In genomic region chr15:77160848-77161247, GRCm38 (mm10) we compare ENCODE assay signal across 15 mouse cellular contexts.
DNase-seq lines count a peak whose midpoint lies in the region; ATAC-seq and TF ChIP-seq lines count a peak whose summit lies in the region.
"Had no signal": no experiment of that assay in that cellular context is flagged by ENCODE, and none has a peak within 500 bp of the region (broad histone marks: within the 10 kb centered on the region; RNA-seq: fewer than 3 reads in every experiment).

No protein-coding gene starts in this region.

- TF ChIP-seq CTCF in liver, adult 2 months (IDR thresholded peaks at IDR 0.05; ENCODE audit: low read depth, low read length): no peak
- TF ChIP-seq CTCF in thymus, adult 2 months (IDR thresholded peaks at IDR 0.05; ENCODE audit: borderline replicate concordance, control insufficient read depth, extremely low read depth, insufficient read depth, low read length, poor library complexity): no peak

- no peaks in the 10 kb centered on the region for H3K36me3 ChIP-seq in heart, embryonic 11.5 days (ENCODE audit: control insufficient read depth, insufficient read depth, low read length)
- H3K36me3 ChIP-seq in liver, adult 2 months (ENCODE audit: control insufficient read depth, insufficient read depth, low read length): no peaks in the 10 kb centered on the region
- H3K36me3 ChIP-seq in thymus, adult 2 months (ENCODE audit: control insufficient read depth, insufficient read depth, low read length): no peaks in the 10 kb centered on the region
- H3K36me3 ChIP-seq in liver, embryonic 11.5 days (ENCODE audit: control insufficient read depth, insufficient read depth, low read length): no peaks in the 10 kb centered on the region
- H3K36me3 ChIP-seq: hindbrain, embryonic 13.5 days; midbrain, embryonic 15.5 days had no signal

- H3K4me3 ChIP-seq in heart, embryonic 11.5 days (ENCODE audit: low read depth, low read length): no peak overlapping the region
- H3K4me3 ChIP-seq in liver, adult 2 months (ENCODE audit: insufficient read depth, low read depth, low read length): no peak overlapping the region
- H3K4me3 ChIP-seq in thymus, adult 2 months (ENCODE audit: control insufficient read depth, insufficient read depth, low read length): no peak overlapping the region
- H3K4me3 ChIP-seq in liver, embryonic 11.5 days (ENCODE audit: low read depth, low read length): no peak overlapping the region
- H3K4me3 ChIP-seq: hindbrain, embryonic 13.5 days; midbrain, embryonic 15.5 days had no signal

- H3K4me2 ChIP-seq in heart, embryonic 11.5 days: no peak overlapping the region
- no peak overlapping the region for H3K4me2 ChIP-seq in liver, embryonic 11.5 days
- H3K4me2 ChIP-seq: hindbrain, embryonic 13.5 days; midbrain, embryonic 15.5 days had no signal

- no peak for DNase-seq in heart, adult 11 months
- DNase-seq in liver, adult 2 months (ENCODE audit: extremely low read depth, low read depth, low spot score): peak; percentile 84
- no peak for DNase-seq in liver
- DNase-seq in fat pad, adult 2 months (ENCODE audit: extremely low read depth, low read depth, low spot score): peak; percentile 64
- no peak for DNase-seq in thymus, adult 2 months
- DNase-seq in liver, embryonic 11.5 days (ENCODE audit: low spot score): no peak
- DNase-seq: adrenal gland, adult 2 months; B cell, adult 2 months; cerebellum, adult 8-10 months; forebrain, postnatal 0 days; lung, adult 18-20 months; thymus, postnatal 36 days had no signal

- ATAC-seq in heart, embryonic 11.5 days (replicated peaks; ENCODE audit: insufficient number of reproducible peaks, low FRiP score, low TSS enrichment): no peak
- no peak for ATAC-seq in liver, embryonic 11.5 days (replicated peaks; ENCODE audit: low FRiP score)
- ATAC-seq: forebrain, postnatal 0 days; midbrain, embryonic 15.5 days had no signal

- no peaks in the 10 kb centered on the region for H3K27me3 ChIP-seq in heart, embryonic 11.5 days (ENCODE audit: control insufficient read depth, insufficient read depth, low read length)
- H3K27me3 ChIP-seq in liver, adult 2 months (ENCODE audit: control insufficient read depth, insufficient read depth, low read length): no peaks in the 10 kb centered on the region
- H3K27me3 ChIP-seq in thymus, adult 2 months (ENCODE audit: control insufficient read depth, insufficient read depth, low read length): no peaks in the 10 kb centered on the region
- no peaks in the 10 kb centered on the region for H3K27me3 ChIP-seq in liver, embryonic 11.5 days (replicated peaks; ENCODE audit: control insufficient read depth, insufficient read depth, low read length)
- H3K27me3 ChIP-seq: hindbrain, embryonic 13.5 days; midbrain, embryonic 15.5 days had no signal

- H3K4me1 ChIP-seq in heart, embryonic 11.5 days (ENCODE audit: control insufficient read depth, insufficient read depth, low read length): peaks cover 41% of the 10 kb centered on the region
- peaks cover 9% of the 10 kb centered on the region; the same call in 1 of the 2 replicates for H3K4me1 ChIP-seq in liver, adult 2 months (ENCODE audit: control insufficient read depth, insufficient read depth, low read length)
- peaks cover 2% of the 10 kb centered on the region; the same call in 1 of the 2 replicates for H3K4me1 ChIP-seq in thymus, adult 2 months (replicated peaks; ENCODE audit: control insufficient read depth, insufficient read depth, low read length)
- peaks cover 3% of the 10 kb centered on the region; the same call in 1 of the 2 replicates for H3K4me1 ChIP-seq in liver, embryonic 11.5 days (replicated peaks; ENCODE audit: control insufficient read depth, insufficient read depth, low read length)

- WGBS in heart, embryonic 11.5 days (ENCODE audit: insufficient replicate concordance): 89% methylated on average over 4 of the region's 4 CpGs
- 38% methylated on average over 4 of the region's 4 CpGs for WGBS in liver, adult 2 months
- 93% methylated on average over 4 of the region's 4 CpGs for WGBS in thymus, adult 2 months
- WGBS in liver, embryonic 11.5 days: 78% methylated on average over 4 of the region's 4 CpGs

- TF ChIP-seq POLR2A in liver, adult 2 months (IDR thresholded peaks at IDR 0.05; ENCODE audit: extremely low read depth, insufficient read depth, low read length): no peak
- no peak for TF ChIP-seq POLR2A in thymus, adult 2 months (IDR thresholded peaks at IDR 0.05; ENCODE audit: control insufficient read depth, extremely low read depth, insufficient read depth, low read length, poor library complexity)

- H3K9ac ChIP-seq in heart, embryonic 11.5 days (ENCODE audit: low read depth, low read length): no peak overlapping the region
- H3K9ac ChIP-seq in liver, adult 2 months (ENCODE audit: low read depth, low read length): no peak overlapping the region
- H3K9ac ChIP-seq in liver, embryonic 11.5 days (ENCODE audit: low read depth, low read length): no peak overlapping the region
- H3K9ac ChIP-seq: forebrain, postnatal 0 days; hindbrain, embryonic 13.5 days; midbrain, embryonic 15.5 days had no signal

- peaks cover 32% of the 10 kb centered on the region; the same call in 1 of the 2 replicates for H3K79me2 ChIP-seq in liver, adult 2 months (ENCODE audit: control insufficient read depth, insufficient read depth, low read length)

- 0 out of 2 replicates have a peak overlapping the region, but pooled peaks have one; percentile 36 for H3K27ac ChIP-seq in heart, embryonic 11.5 days (ENCODE audit: low read depth, low read length)
- H3K27ac ChIP-seq in liver, adult 2 months (replicated peaks; ENCODE audit: insufficient read depth, low read depth, low read length): no peak overlapping the region
- H3K27ac ChIP-seq in thymus, adult 2 months (ENCODE audit: control insufficient read depth, insufficient read depth, low read length): no peak overlapping the region
- H3K27ac ChIP-seq in liver, embryonic 11.5 days (ENCODE audit: low read depth, low read length): no peak overlapping the region
- H3K27ac ChIP-seq: hindbrain, embryonic 13.5 days; midbrain, embryonic 15.5 days had no signal

- no peaks in the 10 kb centered on the region for H3K9me3 ChIP-seq in heart, embryonic 11.5 days (replicated peaks; ENCODE audit: control insufficient read depth, low read length)
- no peaks in the 10 kb centered on the region for H3K9me3 ChIP-seq in liver, embryonic 11.5 days (ENCODE audit: control insufficient read depth, low read length)
- H3K9me3 ChIP-seq: hindbrain, embryonic 13.5 days; midbrain, embryonic 15.5 days had no signal

Comparison
In these comparisons a context has a peak if more than half of its experiments do, and no peak if none do; other contexts are left out.
1. DNase-seq: peak in liver, adult 2 months (single experiment) and fat pad, adult 2 months (single experiment); none in heart, adult 11 months (single experiment), liver (single experiment), thymus, adult 2 months (single experiment) and liver, embryonic 11.5 days (single experiment).